Mouse (Mus musculus) adrenal gland, adult 2 months (tissue): ENCODE results near the gene Csrp2. TPM values are rescaled to one million over a fixed set of nuclear protein-coding genes. Genes with fewer than 3 reads are reported as not detected.

Experiments
- DNase-seq: peaks from one replicate; pipeline ENCODE4 v3.0.0; 2021
- polyA plus RNA-seq: library from polyadenylated mRNA; depleted of rRNA; stranded (reverse); fragments of >200 nt; gene quantifications from 2 replicates; pipeline ENCODE4 v1.2.3, GENCODE M21; 2012
- total RNA-seq, 2 experiments: library from RNA; stranded (reverse); gene quantifications; 2 replicates each; pipeline ENCODE4 v1.2.3; 2021

Csrp2 gene
- total and polyA plus RNA-seq, 3 experiments = 32.4 to 193 (median 135) TPM

GRCm38 (mm10) chr10:110931161-110931912, 11.7 kb downstream of the Csrp2 start:
- DNase-seq = no peak

- no peak for DNase-seq
These were observed 12.4 kb downstream of the Csrp2 start for GRCm38 (mm10) chr10:110931913-110932560.

- DNase-seq = no peak
These were observed 14.0 kb downstream of the Csrp2 start for GRCm38 (mm10) chr10:110933584-110933983.

- no peak for DNase-seq
These were observed 15.5 kb downstream of the Csrp2 start for GRCm38 (mm10) chr10:110935081-110935480.

GRCm38 (mm10) chr10:110935669-110936068, 16.1 kb downstream of the Csrp2 start:
- DNase-seq = no peak

GRCm38 (mm10) chr10:110938361-110938760, 18.8 kb downstream of the Csrp2 start:
- DNase-seq = no peak

- DNase-seq = no peak
These were observed 19.4 kb downstream of the Csrp2 start for GRCm38 (mm10) chr10:110938841-110939549.

- no peak for DNase-seq
These were observed 20.1 kb downstream of the Csrp2 start for GRCm38 (mm10) chr10:110939717-110940116.

GRCm38 (mm10) chr10:110940740-110941398, 21.3 kb downstream of the Csrp2 start:
- peak; percentile 44 for DNase-seq

GRCm38 (mm10) chr10:110941968-110942367, 22.4 kb downstream of the Csrp2 start:
- no peak for DNase-seq

- DNase-seq = no peak
These were observed 23.2 kb downstream of the Csrp2 start for GRCm38 (mm10) chr10:110942806-110943205.

GRCm38 (mm10) chr10:110944175-110944574, 24.6 kb downstream of the Csrp2 start:
- no peak for DNase-seq

- DNase-seq = no peak
These were observed 26.4 kb downstream of the Csrp2 start for GRCm38 (mm10) chr10:110945966-110946365.

GRCm38 (mm10) chr10:110947574-110947973, 28.0 kb downstream of the Csrp2 start:
- no peak for DNase-seq

GRCm38 (mm10) chr10:110951112-110951511, 31.5 kb downstream of the Csrp2 start:
- DNase-seq = no peak

- DNase-seq = no peak
These were observed 32.2 kb downstream of the Csrp2 start for GRCm38 (mm10) chr10:110951748-110952147.

GRCm38 (mm10) chr10:110952271-110952670, 32.7 kb downstream of the Csrp2 start:
- DNase-seq = no peak

- peak; percentile 92 for DNase-seq
These were observed 33.4 kb downstream of the Csrp2 start for GRCm38 (mm10) chr10:110952937-110953451.

GRCm38 (mm10) chr10:110958879-110959278, 39.3 kb downstream of the Csrp2 start:
- DNase-seq = no peak

GRCm38 (mm10) chr10:110959781-110960180, 40.2 kb downstream of the Csrp2 start:
- no peak for DNase-seq

- no peak for DNase-seq
These were observed 41.3 kb downstream of the Csrp2 start for GRCm38 (mm10) chr10:110960841-110961240.

GRCm38 (mm10) chr10:110962172-110962571, 42.6 kb downstream of the Csrp2 start:
- no peak for DNase-seq
